9 mouse cellular contexts compared by ENCODE assay signal in genomic region chr1:74091138-74091537, GRCm38 (mm10). TPM values are rescaled to one million over a fixed set of nuclear protein-coding genes. Genes with fewer than 3 reads are reported as not detected.
DNase-seq lines count a peak whose midpoint lies in the region; ATAC-seq and TF ChIP-seq lines count a peak whose summit lies in the region.
"Had no signal": no experiment of that assay in that cellular context is flagged by ENCODE, and none has a peak within 500 bp of the region (broad histone marks: within the 10 kb centered on the region; RNA-seq: fewer than 3 reads in every experiment).

No protein-coding gene starts in this region.

- DNase-seq in heart, adult 11 months: peak; percentile 95
- DNase-seq in heart, adult 8-10 months (ENCODE audit: low spot score): no peak
- DNase-seq in forelimb bud, embryonic 11.5 days (ENCODE audit: low read depth, low spot score): peak; percentile 40
- DNase-seq in right cerebral cortex, postnatal 25 days: no peak
- DNase-seq in left cerebral cortex, postnatal 36 days (ENCODE audit: low spot score in 2 of 2): no peak
- DNase-seq: cerebellum, adult 11-12 months had no signal

- peak overlapping the region; percentile 74 for H3K4me2 ChIP-seq in limb, embryonic 12.5 days

- peaks cover 59% of the 10 kb centered on the region for H3K27me3 ChIP-seq in E14TG2a.4 (ENCODE audit: insufficient read depth, low read length)
- 0 out of 2 replicates have a peak, but pooled peaks cover 6% of the 10 kb centered on the region for H3K27me3 ChIP-seq in limb, embryonic 12.5 days

- peak overlapping the region; percentile 66 for H3K9ac ChIP-seq in limb, embryonic 12.5 days (replicated peaks)

- peaks cover 67% of the 10 kb centered on the region for H3K4me1 ChIP-seq in E14TG2a.4 (replicated peaks; ENCODE audit: low read depth, low read length)
- peaks cover 71% of the 10 kb centered on the region for H3K4me1 ChIP-seq in limb, embryonic 12.5 days (replicated peaks)

- H3K9me3 ChIP-seq in E14TG2a.4 (ENCODE audit: low read length): no peaks in the 10 kb centered on the region
- no peaks in the 10 kb centered on the region for H3K9me3 ChIP-seq in limb, embryonic 12.5 days

- TF ChIP-seq CTCF in E14TG2a.4 (conservative IDR thresholded peaks at IDR 0.05; ENCODE audit: low read length): no peak

- peak overlapping the region; percentile 35; the same call in 1 of the 2 replicates for H3K4me3 ChIP-seq in E14TG2a.4 (replicated peaks; ENCODE audit: low read length)
- peak overlapping the region; percentile 50 for H3K4me3 ChIP-seq in limb, embryonic 12.5 days (replicated peaks)

- ATAC-seq in limb, embryonic 12.5 days (ENCODE audit: insufficient number of reproducible peaks, insufficient read depth, low FRiP score, low TSS enrichment, low read depth): peak; percentile 69
- ATAC-seq in megakaryocyte-erythroid progenitor cell, adult 5-6 weeks (replicated peaks; ENCODE audit: low FRiP score, low TSS enrichment, poor library complexity, severe bottlenecking): no peak

- WGBS in limb, embryonic 12.5 days: 7% methylated on average over 7 of the region's 7 CpGs

- no peaks in the 10 kb centered on the region for H3K36me3 ChIP-seq in E14TG2a.4 (ENCODE audit: insufficient read depth, low read length)
- H3K36me3 ChIP-seq in limb, embryonic 12.5 days: peaks cover 3% of the 10 kb centered on the region

- H3K27ac ChIP-seq in limb, embryonic 12.5 days: peak overlapping the region; percentile 98

- intact Hi-C loops in left cerebral cortex, postnatal 36 days (cut with DNase I): no loop called here

RNA-seq across cellular contexts. Expression of gene Tns1, which starts 33.1 kb away (rescaled TPM):
- total RNA-seq in heart, adult 8-10 months (2022): 100 to 1,000 TPM; 733 to 828 (median 798) TPM
- polyA plus RNA-seq in limb, embryonic 12.5 days (2016; fragmentation: Nextera tagmentation; extraction: Ambion mirVana): 36.7 and 44.9 TPM in 2 replicates
- 62.1 and 69.2 TPM in 2 replicates for total RNA-seq in megakaryocyte-erythroid progenitor cell, adult 5-6 weeks (2014; fragmentation: Nextera tagmentation)
- total RNA-seq in megakaryocyte-erythroid progenitor cell, adult 5-6 weeks (2017): 17.3 and 25.3 TPM in 2 replicates
- total RNA-seq in left cerebral cortex, postnatal 36 days (2021): 10 to 100 TPM; 36.1 to 50.9 TPM

RNA-seq across cellular contexts. Expression of gene Rufy4, which starts 34.2 kb away (rescaled TPM):
- 1 to 10 TPM in 3 of 4 experiments, under 1 TPM in 1; 0.52 to 1.8 (median 1.3) TPM for total RNA-seq in heart, adult 8-10 months (2022)
- polyA plus RNA-seq in limb, embryonic 12.5 days (2016; fragmentation: Nextera tagmentation; extraction: Ambion mirVana): 0.15 and 0.18 TPM in 2 replicates
- not detected in 2 replicates for total RNA-seq in megakaryocyte-erythroid progenitor cell, adult 5-6 weeks (2014; fragmentation: Nextera tagmentation)
- total RNA-seq in megakaryocyte-erythroid progenitor cell, adult 5-6 weeks (2017): 0.70 TPM in 1 of 2 replicates, not detected in the other
- not detected for total RNA-seq in left cerebral cortex, postnatal 36 days (2021)

Comparison
In these comparisons a context has a peak if more than half of its experiments do, and no peak if none do; other contexts are left out.
1. DNase-seq: peak in heart, adult 11 months (single experiment) and forelimb bud, embryonic 11.5 days (single experiment); none in heart, adult 8-10 months (single experiment), right cerebral cortex, postnatal 25 days (single experiment) and left cerebral cortex, postnatal 36 days (0 of 2).
2. RNA of gene Tns1, which starts 33.1 kb away (total RNA-seq): 733 to 828 TPM in heart, adult 8-10 months; 17.3 to 69.2 TPM in megakaryocyte-erythroid progenitor cell, adult 5-6 weeks and 36.1 to 50.9 TPM in left cerebral cortex, postnatal 36 days; every median in the first group is over 10 times any median in the second.